Mouse (Mus musculus): ENCODE measurements around the gene Psmd13.

Gene Psmd13

GRCm38 (mm10) chr7:140944236-140944635 is 62.5 kb downstream of the Psmd13 start:
- DNase-seq (ENCODE audit: low spot score in 2 of 2) = no peak

- no peak for DNase-seq (ENCODE audit: low spot score in 2 of 2)
Measured at GRCm38 (mm10) chr7:140945247-140945646, 63.5 kb downstream of the Psmd13 start.

- no peak for DNase-seq (ENCODE audit: low spot score in 2 of 2)
Measured at GRCm38 (mm10) chr7:140946311-140946710, 64.5 kb downstream of the Psmd13 start.

GRCm38 (mm10) chr7:140946980-140947379 is 65.2 kb downstream of the Psmd13 start:
- no peak for DNase-seq (ENCODE audit: low spot score in 2 of 2)

- DNase-seq (ENCODE audit: low spot score in 2 of 2) = no peak
Measured at GRCm38 (mm10) chr7:140948161-140948560, 66.4 kb downstream of the Psmd13 start.
